Mouse (Mus musculus): ENCODE data around the gene Cdh13.

- TF ChIP-seq POLR2A (IDR thresholded peaks at IDR 0.05; ENCODE audit: insufficient read length, low read depth) (no peak), TCF12 (IDR thresholded peaks at IDR 0.05; ENCODE audit: insufficient read depth, poor library complexity, severe bottlenecking) (no peak), MAX (IDR thresholded peaks at IDR 0.05; ENCODE audit: low read depth) (no peak), MYOG (IDR thresholded peaks at IDR 0.05; ENCODE audit: control insufficient read depth in 1 of 3, insufficient read depth in 1 of 3, insufficient read length in 2 of 3, low read depth in 2 of 3) (no peak), E2F4 (IDR thresholded peaks at IDR 0.05; ENCODE audit: insufficient read depth) (no peak), CEBPB (IDR thresholded peaks at IDR 0.05; ENCODE audit: insufficient read depth, poor library complexity, severe bottlenecking) (no peak), REST (IDR thresholded peaks at IDR 0.05; ENCODE audit: insufficient read depth, insufficient read length) (no peak), USF1 (IDR thresholded peaks at IDR 0.05; ENCODE audit: low read depth) (no peak), POLR2AphosphoS2 (IDR thresholded peaks at IDR 0.05; ENCODE audit: insufficient read length, low read depth) (no peak)
These were observed 721.3 kb downstream of the Cdh13 start for GRCm38 (mm10) chr8:119004821-119005220.

All from myocyte (in vitro differentiated cells).